Mouse (Mus musculus) mature B cell (primary cell): Measurements from ENCODE around the gene Slc50a1.

Source experiments
- in situ Hi-C: fragments of 300-500 bp; cut with MboI; formaldehyde crosslinking; loops from 2 replicates; pipeline ENCODE4 v1.14.3; 2019

Gene Slc50a1

GRCm38 (mm10) chr3:89232614-89233013, 37.8 kb downstream of the Slc50a1 start:
- in situ Hi-C loops = no loop called here

- in situ Hi-C loops = no loop called here
Measured at GRCm38 (mm10) chr3:89231772-89232275, 38.5 kb downstream of the Slc50a1 start.

- in situ Hi-C loops = no loop called here
Measured at GRCm38 (mm10) chr3:89231345-89231744, 39.0 kb downstream of the Slc50a1 start.

- in situ Hi-C loops = no loop called here
Measured at GRCm38 (mm10) chr3:89230561-89230960, 39.8 kb downstream of the Slc50a1 start.

GRCm38 (mm10) chr3:89229276-89229675, 41.1 kb downstream of the Slc50a1 start:
- in situ Hi-C loops = no loop called here

- in situ Hi-C loops = no loop called here
Measured at GRCm38 (mm10) chr3:89228836-89229235, 41.5 kb downstream of the Slc50a1 start, which contains the start of gene Muc1. Gene Muc1, plus strand, starts transcription at chr3:89229057.

- in situ Hi-C loops = no loop called here
Measured at GRCm38 (mm10) chr3:89228180-89228549, 42.2 kb downstream of the Slc50a1 start.

GRCm38 (mm10) chr3:89227307-89228179, 42.8 kb downstream of the Slc50a1 start:
- in situ Hi-C loops = no loop called here

- in situ Hi-C loops = no loop called here
Measured at GRCm38 (mm10) chr3:89226900-89227299, 43.5 kb downstream of the Slc50a1 start, which contains the start of gene Mtx1. Gene Mtx1, minus strand, starts transcription at chr3:89227088.

GRCm38 (mm10) chr3:89226361-89226760, 44.0 kb downstream of the Slc50a1 start:
- in situ Hi-C loops = no loop called here

GRCm38 (mm10) chr3:89225918-89226317, 44.5 kb downstream of the Slc50a1 start:
- in situ Hi-C loops = no loop called here

- in situ Hi-C loops = no loop called here
Measured at GRCm38 (mm10) chr3:89225321-89225815, 45.0 kb downstream of the Slc50a1 start.

GRCm38 (mm10) chr3:89224796-89225195, 45.6 kb downstream of the Slc50a1 start:
- in situ Hi-C loops = no loop called here

- in situ Hi-C loops = no loop called here
Measured at GRCm38 (mm10) chr3:89221167-89221566, 49.2 kb downstream of the Slc50a1 start.

GRCm38 (mm10) chr3:89219546-89219945, 50.8 kb downstream of the Slc50a1 start:
- in situ Hi-C loops = no loop called here

GRCm38 (mm10) chr3:89218271-89218670, 52.1 kb downstream of the Slc50a1 start:
- in situ Hi-C loops = no loop called here
